Mouse (Mus musculus) cerebellum, adult 9-11 months (tissue): ENCODE measurements around the gene Pitpnm2.
"Not testable (repeated sequence)": the region's sequence is repeated elsewhere in the genome, so short reads cannot be mapped to it uniquely, and the experiment has no call there.

Source experiments
- DNase-seq: peaks from one replicate; pipeline ENCODE4 v3.0.0; 2022

Gene Pitpnm2

GRCm38 (mm10) chr5:124249614-124250591 lies at the start of gene Pitpnm2:
Pitpnm2 (minus strand) TSS chr5:124249760.
- DNase-seq: peak; percentile 57

- not testable (repeated sequence) for DNase-seq
Observed at GRCm38 (mm10) chr5:124299307-124299706, 49.7 kb upstream of the Pitpnm2 start.

GRCm38 (mm10) chr5:124296475-124296874 lies 46.9 kb upstream of the Pitpnm2 start:
- DNase-seq: no peak

GRCm38 (mm10) chr5:124293967-124294366 lies 44.4 kb upstream of the Pitpnm2 start:
- DNase-seq: no peak

GRCm38 (mm10) chr5:124290216-124290615 lies 40.7 kb upstream of the Pitpnm2 start:
- no peak for DNase-seq

- no peak for DNase-seq
Observed at GRCm38 (mm10) chr5:124287616-124288247, 38.2 kb upstream of the Pitpnm2 start.

GRCm38 (mm10) chr5:124284330-124284729 lies 34.8 kb upstream of the Pitpnm2 start:
- DNase-seq: no peak

GRCm38 (mm10) chr5:124282854-124283253 lies 33.3 kb upstream of the Pitpnm2 start:
- DNase-seq: no peak

GRCm38 (mm10) chr5:124270226-124270625 lies 20.7 kb upstream of the Pitpnm2 start:
- DNase-seq: no peak

GRCm38 (mm10) chr5:124269661-124270060 lies 20.1 kb upstream of the Pitpnm2 start:
- no peak for DNase-seq

GRCm38 (mm10) chr5:124267652-124268051 lies 18.1 kb upstream of the Pitpnm2 start:
- DNase-seq: no peak

GRCm38 (mm10) chr5:124266821-124267220 lies 17.3 kb upstream of the Pitpnm2 start:
- no peak for DNase-seq

GRCm38 (mm10) chr5:124263246-124263645 lies 13.7 kb upstream of the Pitpnm2 start:
- DNase-seq: no peak

- DNase-seq: no peak
Observed at GRCm38 (mm10) chr5:124262090-124262489, 12.5 kb upstream of the Pitpnm2 start.

- no peak for DNase-seq
Observed at GRCm38 (mm10) chr5:124259133-124259532, 9.6 kb upstream of the Pitpnm2 start.

GRCm38 (mm10) chr5:124258026-124258425 lies 8.5 kb upstream of the Pitpnm2 start:
- no peak for DNase-seq

GRCm38 (mm10) chr5:124255141-124255540 lies 5.6 kb upstream of the Pitpnm2 start:
- DNase-seq: no peak

GRCm38 (mm10) chr5:124253555-124253954 lies 4.0 kb upstream of the Pitpnm2 start:
- DNase-seq: no peak

- no peak for DNase-seq
Observed at GRCm38 (mm10) chr5:124252580-124253320, 3.2 kb upstream of the Pitpnm2 start.

- DNase-seq: no peak
Observed at GRCm38 (mm10) chr5:124251070-124251469, 1.5 kb upstream of the Pitpnm2 start.

- peak; percentile 71 for DNase-seq
Observed at GRCm38 (mm10) chr5:124248845-124249613, 531 bp downstream of the Pitpnm2 start.

GRCm38 (mm10) chr5:124247986-124248626 lies 1.5 kb downstream of the Pitpnm2 start:
- no peak for DNase-seq
